Mouse (Mus musculus) stomach, postnatal 0 days (tissue): ENCODE results near the gene Ski.

Source experiments
- CTCF ChIP-seq: IDR thresholded peaks from 2 replicates; pipeline ENCODE4 v1.5.1; 2016; ENCODE audit warnings: antibody characterized with exemption, low read depth, mild to moderate bottlenecking, moderate library complexity
- EP300 ChIP-seq: optimal IDR thresholded peaks from 2 replicates; pipeline ENCODE3; 2016; ENCODE audit warnings: antibody characterized with exemption

DNA sequence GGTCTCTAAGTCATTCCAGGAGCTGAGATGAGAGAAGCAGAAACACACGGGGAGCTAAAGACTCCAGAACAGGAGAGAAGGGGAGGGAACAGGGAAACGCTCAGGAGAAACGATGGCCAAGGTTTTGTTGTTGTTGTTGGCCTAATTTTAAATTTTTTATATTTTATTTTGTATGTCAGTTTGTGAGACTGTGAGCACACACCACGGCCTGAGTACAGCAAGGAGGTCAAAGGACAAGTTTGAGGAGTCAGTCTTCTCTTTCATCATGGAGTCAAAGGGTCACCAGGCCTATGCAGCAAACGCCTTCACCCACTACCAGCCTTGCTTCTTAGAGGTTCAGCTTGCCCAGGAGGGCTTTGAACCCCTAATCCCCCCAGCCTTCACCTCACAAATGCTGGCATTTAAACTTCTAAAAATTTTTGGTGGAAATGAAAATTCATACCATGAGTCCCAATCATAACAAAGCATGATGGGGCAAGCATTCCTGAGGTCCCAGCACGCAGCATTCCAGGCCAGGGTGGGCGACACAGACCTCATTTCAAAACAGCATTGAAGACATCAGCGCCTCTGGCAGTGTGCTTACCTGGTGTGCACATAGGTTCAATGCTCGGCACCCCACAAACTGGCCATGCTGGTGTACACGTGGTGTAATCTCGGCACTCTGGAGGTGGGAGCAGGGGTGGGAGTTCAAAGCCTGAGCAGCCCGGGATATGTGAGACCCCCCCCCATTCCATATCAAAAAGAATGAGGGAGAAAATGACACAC lies 82.9 kb downstream of the Ski start:
- no peak for TF ChIP-seq CTCF
- no peak for TF ChIP-seq EP300
